Mouse (Mus musculus) CH12.LX (cell line): ENCODE measurements around the gene Ensa. TPM values are rescaled to one million over a fixed set of nuclear protein-coding genes. Genes with fewer than 3 reads are reported as not detected.

Source experiments
- DNase-seq: peaks from one replicate; pipeline ENCODE4 v3.0.0-alpha.2; 2013; ENCODE audit errors: extremely low read depth
- H3K27ac ChIP-seq: 2 replicates; pipeline ENCODE4 v1.5.1; 2012; ENCODE audit warnings: low read depth, mild to moderate bottlenecking, control low read depth, moderate library complexity; ENCODE audit not compliant: insufficient read depth
- H3K27me3 ChIP-seq: replicated peaks from 2 replicates; pipeline ENCODE3; 2012; ENCODE audit warnings: inconsistent platforms
- H3K36me3 ChIP-seq, 2 experiments: replicated peaks in 1 of 2; 2 replicates each; pipeline versions ENCODE3 to v1.6.1; 2012; ENCODE audit warnings: inconsistent platforms in 1 of 2, low read length in 1 of 2, mild to moderate bottlenecking in 1 of 2, mixed read lengths in 1 of 2, moderate library complexity in 1 of 2; ENCODE audit not compliant: control insufficient read depth in 1 of 2, insufficient read depth in 1 of 2
- H3K4me1 ChIP-seq, 2 experiments: 2 replicates each; pipeline ENCODE4 v1.6.1; 2012; ENCODE audit warnings: inconsistent platforms in 1 of 2, moderate library complexity in 1 of 2; ENCODE audit not compliant: insufficient read depth in 2 of 2, control insufficient read depth in 1 of 2
- H3K4me2 ChIP-seq: 2 replicates; pipeline ENCODE4 v1.6.1; 2012; ENCODE audit warnings: low read depth, mild to moderate bottlenecking, control low read depth; ENCODE audit not compliant: poor library complexity, insufficient read depth, severe bottlenecking
- H3K4me3 ChIP-seq, 3 experiments: fragments of 150-350 bp in 1 of 3; sonication (generic) in 1 of 3; replicated peaks in 1 of 3; 2 replicates each; pipeline versions ENCODE3 to v1.5.1; 2011 to 2012; ENCODE audit warnings: low read depth in 2 of 3, low read length in 2 of 3, mild to moderate bottlenecking in 2 of 3, moderate library complexity in 2 of 3, control low read depth in 1 of 3, improper control_type of control experiment in 1 of 3, inconsistent platforms in 1 of 3, mixed read lengths in 1 of 3; ENCODE audit not compliant: poor library complexity in 1 of 3
- H3K79me2 ChIP-seq: replicated peaks from 2 replicates; pipeline ENCODE4 v1.6.1; 2012; ENCODE audit warnings: mild to moderate bottlenecking, moderate library complexity; ENCODE audit not compliant: control insufficient read depth, poor library complexity, insufficient read depth, severe bottlenecking; ENCODE audit errors: extremely low read depth
- H3K9ac ChIP-seq: 2 replicates; pipeline ENCODE4 v1.6.1; 2012; ENCODE audit warnings: low read depth, mild to moderate bottlenecking, control low read depth, moderate library complexity; ENCODE audit not compliant: insufficient read depth
- H3K9me3 ChIP-seq: replicated peaks from 2 replicates; pipeline ENCODE3; 2012; ENCODE audit warnings: low read length, inconsistent platforms, mixed read lengths
- CHD2 ChIP-seq: IDR thresholded peaks from 2 replicates; pipeline ENCODE4 v1.6.1; 2011; ENCODE audit warnings: low read length, improper control_type of control experiment
- IRF4 ChIP-seq: IDR thresholded peaks from 2 replicates; pipeline ENCODE4 v1.6.1; 2014; ENCODE audit warnings: low read depth, mild to moderate bottlenecking, inconsistent platforms, low read length, improper control_type of control experiment
- KAT2A ChIP-seq: IDR thresholded peaks from 2 replicates; pipeline ENCODE4 v1.6.1; 2012; ENCODE audit warnings: low read length, improper control_type of control experiment, inconsistent platforms; ENCODE audit not compliant: insufficient replicate concordance
- MAFK ChIP-seq: IDR thresholded peaks from 2 replicates; pipeline ENCODE4 v1.6.1; 2011; ENCODE audit warnings: low read length, improper control_type of control experiment; ENCODE audit not compliant: insufficient replicate concordance
- MAZ ChIP-seq: IDR thresholded peaks from 2 replicates; pipeline ENCODE4 v1.6.1; 2012; ENCODE audit warnings: low read depth, mild to moderate bottlenecking, inconsistent platforms, low read length, improper control_type of control experiment, moderate library complexity
- MYC ChIP-seq: IDR thresholded peaks from 2 replicates; pipeline ENCODE4 v1.6.1; 2011; ENCODE audit warnings: low read depth, mild to moderate bottlenecking, improper control_type of control experiment, low read length
- NELFE ChIP-seq: IDR thresholded peaks from 2 replicates; pipeline ENCODE4 v1.6.1; 2011; ENCODE audit warnings: low read depth, low read length, improper control_type of control experiment
- NRF1 ChIP-seq: IDR thresholded peaks from 2 replicates; pipeline ENCODE4 v1.6.1; 2014; ENCODE audit warnings: low read depth, mild to moderate bottlenecking, inconsistent platforms, low read length, improper control_type of control experiment, moderate library complexity
- PAX5 ChIP-seq: IDR thresholded peaks from 2 replicates; pipeline ENCODE4 v1.6.1; 2012; ENCODE audit warnings: low read length, inconsistent platforms, mixed read lengths
- POLR2A ChIP-seq: IDR thresholded peaks from 2 replicates; pipeline ENCODE4 v1.6.1; 2011; ENCODE audit warnings: low read depth, mild to moderate bottlenecking, improper control_type of control experiment, low read length
- POLR2AphosphoS2 ChIP-seq: IDR thresholded peaks from 2 replicates; pipeline ENCODE4 v1.6.1; 2011; ENCODE audit warnings: low read depth, low read length, improper control_type of control experiment
- RCOR1 ChIP-seq: conservative IDR thresholded peaks from 2 replicates; pipeline ENCODE4 v1.6.1; 2012; ENCODE audit warnings: low read depth, mild to moderate bottlenecking, inconsistent platforms, low read length, improper control_type of control experiment
- SIN3A ChIP-seq: IDR thresholded peaks from 2 replicates; pipeline ENCODE4 v1.6.1; 2012; ENCODE audit warnings: low read length, improper control_type of control experiment, inconsistent platforms
- TCF12 ChIP-seq: IDR thresholded peaks from 2 replicates; pipeline ENCODE4 v1.6.1; 2014; ENCODE audit warnings: low read depth, mild to moderate bottlenecking, inconsistent platforms, low read length, improper control_type of control experiment
- UBTF ChIP-seq: IDR thresholded peaks from 2 replicates; pipeline ENCODE4 v1.6.1; 2012; ENCODE audit warnings: low read depth, mild to moderate bottlenecking, inconsistent platforms, low read length, improper control_type of control experiment, moderate library complexity
- USF2 ChIP-seq: conservative IDR thresholded peaks from 2 replicates; pipeline ENCODE4 v1.6.1; 2011; ENCODE audit warnings: low read depth, low read length, improper control_type of control experiment
- ZC3H11A ChIP-seq: IDR thresholded peaks from 2 replicates; pipeline ENCODE4 v1.6.1; 2012; ENCODE audit warnings: low read depth, mild to moderate bottlenecking, inconsistent platforms, low read length, improper control_type of control experiment
- ZMIZ1 ChIP-seq: IDR thresholded peaks from 2 replicates; pipeline ENCODE4 v1.6.1; 2012; ENCODE audit warnings: low read depth, mild to moderate bottlenecking, inconsistent platforms, low read length, improper control_type of control experiment
- dilution Hi-C: fragments of 300-500 bp; cut with MboI; formaldehyde crosslinking; loops from 2 replicates; pipeline ENCODE4 v1.14.3; 2020; ENCODE audit warnings: low sequenced_read_pairs; ENCODE audit not compliant: extremely low pct_unique_long_range_greater_than_20kb, extremely low pct_ligation_motif_present
- in situ Hi-C: fragments of 300-500 bp; cut with MboI; formaldehyde crosslinking; loops from 3 replicates; pipeline ENCODE4 v1.14.3; 2019; ENCODE audit warnings: low sequenced_read_pairs, low pct_ligation_motif_present, low pct_unique_long_range_greater_than_20kb, mixed read lengths
- polyA plus RNA-seq: library from polyadenylated mRNA; unstranded; fragments of >175 nt; gene quantifications from 2 replicates; pipeline ENCODE4 v1.2.1, GENCODE M21; 2012; ENCODE audit warnings: low read depth; ENCODE audit not compliant: insufficient read length
- total RNA-seq, 2 experiments: library from RNA; depleted of rRNA; stranded (reverse); fragments of 300-350 nt in 1 of 2; fragments of >200 nt in 1 of 2; gene quantifications; 2 replicates each; pipeline ENCODE4 v1.2.3; 2012 to 2014

The Ensa gene
- total and polyA plus RNA-seq, 3 experiments = 51.5 to 58.4 (median 57.8) TPM

- TF ChIP-seq POLR2A = no peak; the same call in none of the 2 replicates
- TF ChIP-seq USF2 = no peak
- TF ChIP-seq SIN3A = 0 out of 2 replicates have a peak, but pooled peaks have one; percentile 43
- peak; percentile 48; the same call in 1 of the 2 replicates for TF ChIP-seq ZMIZ1
- peak; percentile 79; the same call in 1 of the 2 replicates for TF ChIP-seq MYC
Measured at GRCm38 (mm10) chr3:95672861-95673706, 48.3 kb downstream of the Ensa start (continued).

GRCm38 (mm10) chr3:95673707-95674211 lies 49.0 kb downstream of the Ensa start:
- no peaks in the 10 kb centered on the region for H3K9me3 ChIP-seq
- peak overlapping the region; percentile 98 for H3K4me2 ChIP-seq
- no peak for DNase-seq
- H3K4me3 ChIP-seq = peak overlapping the region; percentile 17 to 49 (median 25)
- TF ChIP-seq POLR2AphosphoS2 (0 out of 2 replicates have a peak, but pooled peaks have one; percentile 35), NELFE (0 out of 2 replicates have a peak, but pooled peaks have one; percentile 57), MAZ (no peak), ZMIZ1 (0 out of 2 replicates have a peak, but pooled peaks have one; percentile 42), TCF12 (no peak), CHD2 (peak; percentile 27; the same call in 1 of the 2 replicates), ZC3H11A (no peak), UBTF (no peak), IRF4 (peak; percentile 50), NRF1 (no peak), KAT2A (no peak), RCOR1 (0 out of 2 replicates have a peak, but pooled peaks have one; percentile 5), MAFK (no peak), USF2 (no peak), PAX5 (no peak), SIN3A (peak; percentile 15; the same call in 1 of the 2 replicates)
- dilution Hi-C loops = no loop called here
- peaks cover 0 to 16% of the 10 kb centered on the region in 2 experiments for H3K36me3 ChIP-seq
- peak overlapping the region; percentile 87 for H3K9ac ChIP-seq
- H3K27me3 ChIP-seq = no peaks in the 10 kb centered on the region
- in situ Hi-C loops = no loop called here
- H3K4me1 ChIP-seq = peaks cover 40 to 81% of the 10 kb centered on the region in 2 experiments
- peak overlapping the region; percentile 99 for H3K27ac ChIP-seq
- H3K79me2 ChIP-seq = peaks cover 16% of the 10 kb centered on the region
